Mouse (Mus musculus): ENCODE results near the gene Olfr782. TPM values are rescaled to one million over a fixed set of nuclear protein-coding genes. Genes with fewer than 3 reads are reported as not detected.
"Not testable (repeated sequence)": the region's sequence is repeated elsewhere in the genome, so short reads cannot be mapped to it uniquely, and the experiment has no call there.

The Olfr782 gene
- not detected for total RNA-seq (2021)
- long read RNA-seq, experiment 1: 0 reads
- long read RNA-seq, experiment 2: 0 reads

- no peak for DNase-seq (ENCODE audit: low spot score in 2 of 2)
Observed at GRCm38 (mm10) chr10:129348550-129348949, at the start of gene Olfr782. Gene Olfr782, plus strand, starts transcription at chr10:129348850.

- not testable (repeated sequence) for DNase-seq (ENCODE audit: low spot score in 2 of 2)
Observed at GRCm38 (mm10) chr10:129312973-129313372, 35.7 kb upstream of the Olfr782 start.

- DNase-seq (ENCODE audit: low spot score in 2 of 2): not testable (repeated sequence)
Observed at GRCm38 (mm10) chr10:129313521-129313920, 35.1 kb upstream of the Olfr782 start.

GRCm38 (mm10) chr10:129317817-129318216, 30.8 kb upstream of the Olfr782 start, which contains the start of gene Olfr780:
Gene Olfr780, plus strand, starts transcription at chr10:129318117.
- no peak for DNase-seq (ENCODE audit: low spot score in 2 of 2)

GRCm38 (mm10) chr10:129328554-129328953, 20.1 kb upstream of the Olfr782 start, which contains the start of gene Olfr781:
Gene Olfr781, plus strand, starts transcription at chr10:129328854.
- DNase-seq (ENCODE audit: low spot score in 2 of 2): no peak

- DNase-seq (ENCODE audit: low spot score in 2 of 2): not testable (repeated sequence)
Observed at GRCm38 (mm10) chr10:129352475-129352874, 3.8 kb downstream of the Olfr782 start.

- not testable (repeated sequence) for DNase-seq (ENCODE audit: low spot score in 2 of 2)
Observed at GRCm38 (mm10) chr10:129356496-129356895, 7.8 kb downstream of the Olfr782 start.

- DNase-seq (ENCODE audit: low spot score in 2 of 2): no peak
Observed at GRCm38 (mm10) chr10:129357307-129357706, 8.7 kb downstream of the Olfr782 start.

- DNase-seq (ENCODE audit: low spot score in 2 of 2): not testable (repeated sequence)
Observed at GRCm38 (mm10) chr10:129374051-129374450, 25.4 kb downstream of the Olfr782 start.

GRCm38 (mm10) chr10:129383783-129384182, 35.1 kb downstream of the Olfr782 start, which contains the start of gene Olfr784:
Gene Olfr784, plus strand, starts transcription at chr10:129384083.
- no peak for DNase-seq (ENCODE audit: low spot score in 2 of 2)

- DNase-seq (ENCODE audit: low spot score in 2 of 2): no peak
Observed at GRCm38 (mm10) chr10:129400892-129401291, 52.2 kb downstream of the Olfr782 start.

Other genes with a start within 250 kb of the Olfr782 start
- not detected for gene Olfr768, start 249.5 kb upstream of the Olfr782 start, total RNA-seq (2021)
- not detected for gene Olfr769, start 231.0 kb upstream of the Olfr782 start, total RNA-seq (2021)
- gene Olfr770, start 209.9 kb upstream of the Olfr782 start, total RNA-seq (2021): not detected
- gene Olfr771, start 184.1 kb upstream of the Olfr782 start, total RNA-seq (2021): not detected
- not detected for gene Olfr772, start 170.9 kb upstream of the Olfr782 start, total RNA-seq (2021)
- not detected for gene Olfr773, start 161.4 kb upstream of the Olfr782 start, total RNA-seq (2021)
- gene Olfr774, start 112.6 kb upstream of the Olfr782 start, total RNA-seq (2021): not detected
- not detected for gene Olfr775, start 100.4 kb upstream of the Olfr782 start, total RNA-seq (2021)
- not detected for gene Olfr776, start 89.7 kb upstream of the Olfr782 start, total RNA-seq (2021)
- not detected for gene Olfr777, start 77.4 kb upstream of the Olfr782 start, total RNA-seq (2021)
- gene Olfr780, start 30.7 kb upstream of the Olfr782 start, total RNA-seq (2021): not detected
- gene Olfr781, start 20.0 kb upstream of the Olfr782 start, total RNA-seq (2021): not detected
- gene Olfr784, start 35.2 kb downstream of the Olfr782 start, total RNA-seq (2021): under 1 TPM in 1 of 2 experiments, not detected in 1; 0.07 TPM
- gene Olfr785, start 56.6 kb downstream of the Olfr782 start, total RNA-seq (2021): not detected
- gene Olfr786, start 78.5 kb downstream of the Olfr782 start, total RNA-seq (2021): not detected
- gene Olfr787, start 113.0 kb downstream of the Olfr782 start, total RNA-seq (2021): not detected
- gene Olfr788, start 122.1 kb downstream of the Olfr782 start, total RNA-seq (2021): not detected
- not detected for gene Olfr789, start 135.9 kb downstream of the Olfr782 start, total RNA-seq (2021)
- gene Olfr790, start 149.6 kb downstream of the Olfr782 start, total RNA-seq (2021): not detected
- gene Olfr791, start 172.9 kb downstream of the Olfr782 start, total RNA-seq (2021): not detected
- not detected for gene Olfr792, start 190.3 kb downstream of the Olfr782 start, total RNA-seq (2021)
- not detected for gene Olfr794, start 218.8 kb downstream of the Olfr782 start, total RNA-seq (2021)